Mouse (Mus musculus) spleen, adult 2 months (tissue): ENCODE data around the gene P2rx1.

Experiments used
- CTCF ChIP-seq: fragments of 200-500 bp; IDR thresholded peaks from 2 replicates; pipeline ENCODE4 v1.5.1; 2011; ENCODE audit warnings: mild to moderate bottlenecking, inconsistent platforms; ENCODE audit not compliant: insufficient read depth, insufficient read length, insufficient replicate concordance; ENCODE audit errors: extremely low read depth
- POLR2A ChIP-seq: fragments of 200-500 bp; IDR thresholded peaks from 2 replicates; pipeline ENCODE4 v1.6.1; 2011; ENCODE audit warnings: low read depth, low read length, inconsistent platforms

DNA sequence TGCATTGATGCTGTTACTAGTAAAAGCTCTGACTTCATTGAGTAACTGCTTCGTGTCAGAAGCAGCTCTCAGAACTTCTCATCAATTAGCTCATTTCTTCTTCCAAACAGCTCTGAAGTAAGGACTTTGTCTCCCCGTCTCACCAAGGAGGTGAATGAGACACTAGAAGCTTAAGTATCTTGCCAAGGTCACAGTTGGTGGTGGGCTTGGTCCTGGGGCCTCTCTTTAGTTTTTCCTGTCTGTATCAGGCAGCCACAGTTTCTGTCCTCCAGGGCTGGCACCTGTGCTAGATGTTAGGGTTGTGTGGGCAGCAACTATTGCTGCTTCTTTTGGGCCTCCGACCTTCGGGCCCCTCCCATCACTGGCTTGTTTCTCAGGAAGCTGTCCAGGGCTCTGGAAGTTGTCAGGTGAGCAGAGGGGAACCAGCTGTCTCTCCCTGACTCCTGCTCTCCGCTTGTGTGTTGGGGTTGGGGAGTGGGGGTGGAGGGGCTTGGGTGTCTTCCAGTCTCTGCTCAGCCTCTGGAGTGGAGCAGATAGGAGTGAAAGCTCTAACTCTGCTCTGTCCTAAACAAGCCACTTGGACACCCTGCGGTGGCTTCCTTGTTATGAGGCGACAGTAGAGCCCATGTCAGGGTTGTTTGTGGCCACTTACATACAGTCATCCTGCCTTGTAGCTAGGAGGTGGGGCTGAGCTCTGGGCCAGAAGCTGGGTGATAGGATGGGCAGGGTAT, 35.7 kb upstream of the P2rx1 start:
- no peak; the same call in 1 of the 2 replicates for TF ChIP-seq POLR2A
- TF ChIP-seq CTCF: no peak
